In the genomic region with DNA sequence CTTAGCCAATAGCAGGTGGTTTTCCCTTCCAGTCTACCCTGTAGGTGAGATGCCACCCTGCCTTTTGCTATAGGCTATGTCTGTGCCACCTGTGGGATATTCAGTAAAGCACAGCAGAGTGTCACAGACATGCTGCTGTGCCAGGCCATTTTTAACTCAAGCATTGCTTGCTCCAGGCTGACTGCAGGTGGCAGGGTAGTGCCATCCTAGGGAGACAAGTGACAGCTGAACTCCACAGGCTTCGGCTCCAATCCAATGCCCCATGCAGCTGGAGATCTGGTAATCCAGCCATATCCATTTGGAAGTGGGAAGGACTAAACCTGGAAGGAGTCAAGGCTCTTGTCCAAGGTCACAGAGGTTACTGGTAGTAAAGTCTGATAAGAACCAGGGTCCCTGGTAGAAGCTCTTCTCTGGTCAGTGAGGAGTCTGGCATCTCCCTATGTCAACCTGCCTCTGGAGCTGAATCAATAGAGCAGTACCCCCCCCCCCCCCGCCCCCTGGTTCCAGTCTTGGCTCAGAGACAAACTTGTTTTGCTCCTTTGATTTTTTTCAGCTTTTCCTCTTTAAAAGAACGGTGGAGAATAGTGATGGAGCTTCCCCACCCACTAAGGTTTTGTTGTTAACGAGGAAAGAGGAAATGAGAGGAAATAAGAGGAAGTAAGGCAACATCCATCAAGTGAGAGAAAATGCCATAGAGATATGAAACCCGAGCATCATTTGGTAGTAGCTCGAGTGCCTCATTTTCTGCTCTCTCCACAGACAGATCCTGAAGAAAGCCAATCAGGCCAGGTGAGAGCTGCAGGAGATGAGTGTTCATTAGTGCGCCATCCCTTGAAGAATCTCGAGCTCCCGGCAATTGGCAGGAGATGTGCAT, we compare ENCODE assay signal across 9 mouse cellular contexts.
DNase-seq lines count a peak whose midpoint lies in the region; ATAC-seq and TF ChIP-seq lines count a peak whose summit lies in the region.
"Had no signal": no experiment of that assay in that cellular context is flagged by ENCODE, and none has a peak within 500 bp of the region (broad histone marks: within the 10 kb centered on the region; RNA-seq: fewer than 3 reads in every experiment).

No protein-coding gene starts in this region.

- no peak overlapping the region for H3K9ac ChIP-seq in forebrain, embryonic 15.5 days (replicated peaks)
- H3K9ac ChIP-seq in hindbrain, postnatal 0 days (replicated peaks; ENCODE audit: low read length) = no peak overlapping the region
- H3K9ac ChIP-seq: lung, embryonic 15.5 days had no signal

- DNase-seq in ovary, postnatal 36 days (ENCODE audit: low spot score) = peak; percentile 24
- no peak for DNase-seq in ovary, adult 18-20 months (ENCODE audit: low spot score)
- DNase-seq in hindbrain, postnatal 0 days (ENCODE audit: low spot score) = peak; percentile 90
- peak; percentile 18 to 23 for DNase-seq in left cerebral cortex, adult 8-10 months (ENCODE audit: low spot score in 2 of 2)
- DNase-seq in retina, embryonic 14.5 days (ENCODE audit: low spot score) = peak; percentile 67
- DNase-seq in yolk sac, embryonic 10.5 days (ENCODE audit: low spot score) = no peak

- no peak overlapping the region for H3K27ac ChIP-seq in bone marrow, adult 2 months (ENCODE audit: control insufficient read depth, insufficient read depth, low read depth, low read length, poor library complexity)
- no peak overlapping the region for H3K27ac ChIP-seq in forebrain, embryonic 15.5 days (replicated peaks)
- H3K27ac ChIP-seq in hindbrain, postnatal 0 days = no peak overlapping the region
- H3K27ac ChIP-seq: lung, embryonic 15.5 days had no signal

- no peak overlapping the region for H3K4me2 ChIP-seq in forebrain, embryonic 15.5 days (replicated peaks)
- no peak overlapping the region for H3K4me2 ChIP-seq in hindbrain, postnatal 0 days (ENCODE audit: low read depth, low read length)
- H3K4me2 ChIP-seq: lung, embryonic 15.5 days had no signal

- WGBS in bone marrow, adult 2 months = 29% methylated on average over 9 of the region's 9 CpGs
- 59% methylated on average over 9 of the region's 9 CpGs for WGBS in forebrain, embryonic 15.5 days
- 46% methylated on average over 9 of the region's 9 CpGs for WGBS in hindbrain, postnatal 0 days

- H3K36me3 ChIP-seq in forebrain, embryonic 15.5 days = no peaks in the 10 kb centered on the region
- H3K36me3 ChIP-seq in hindbrain, postnatal 0 days (ENCODE audit: insufficient read depth, low read length) = no peaks in the 10 kb centered on the region
- H3K36me3 ChIP-seq: lung, embryonic 15.5 days had no signal

- TF ChIP-seq POLR2A in bone marrow, adult 2 months (IDR thresholded peaks at IDR 0.05; ENCODE audit: borderline replicate concordance, control insufficient read depth, low read depth, low read length) = no peak

- no peaks in the 10 kb centered on the region for H3K9me3 ChIP-seq in forebrain, embryonic 15.5 days
- H3K9me3 ChIP-seq in hindbrain, postnatal 0 days (ENCODE audit: low read length) = no peaks in the 10 kb centered on the region
- H3K9me3 ChIP-seq: lung, embryonic 15.5 days had no signal

- ATAC-seq in forebrain, embryonic 15.5 days (replicated peaks) = peak; percentile 82
- ATAC-seq in hindbrain, postnatal 0 days = peak; percentile 84

- peaks cover 3% of the 10 kb centered on the region; the same call in 1 of the 2 replicates for H3K27me3 ChIP-seq in forebrain, embryonic 15.5 days
- no peaks in the 10 kb centered on the region for H3K27me3 ChIP-seq in hindbrain, postnatal 0 days (ENCODE audit: insufficient read depth, low read length)
- H3K27me3 ChIP-seq: lung, embryonic 15.5 days had no signal

- no peak overlapping the region for H3K4me3 ChIP-seq in bone marrow, adult 2 months (replicated peaks; ENCODE audit: control insufficient read depth, low read depth, low read length)
- H3K4me3 ChIP-seq in forebrain, embryonic 15.5 days = no peak overlapping the region
- H3K4me3 ChIP-seq in hindbrain, postnatal 0 days (ENCODE audit: low read length) = no peak overlapping the region
- H3K4me3 ChIP-seq: lung, embryonic 15.5 days had no signal

- peak; percentile 45 for TF ChIP-seq CTCF in bone marrow, adult 2 months (IDR thresholded peaks at IDR 0.05; ENCODE audit: control insufficient read depth, insufficient read depth, low read length)
- TF ChIP-seq CTCF in hindbrain, postnatal 0 days (IDR thresholded peaks at IDR 0.05; ENCODE audit: low read depth) = peak; percentile 90

- no peaks in the 10 kb centered on the region; the same call in 1 of the 2 replicates for H3K4me1 ChIP-seq in bone marrow, adult 2 months (ENCODE audit: control insufficient read depth, insufficient read depth, low read length)
- H3K4me1 ChIP-seq in forebrain, embryonic 15.5 days = 0 out of 2 replicates have a peak, but pooled peaks cover 5% of the 10 kb centered on the region
- peaks cover 3% of the 10 kb centered on the region; the same call in 1 of the 2 replicates for H3K4me1 ChIP-seq in hindbrain, postnatal 0 days (ENCODE audit: insufficient read depth, low read length)
- H3K4me1 ChIP-seq: lung, embryonic 15.5 days had no signal

Comparison
In these comparisons a context has a peak if more than half of its experiments do, and no peak if none do; other contexts are left out.
1. DNase-seq: peak in ovary, postnatal 36 days (single experiment), hindbrain, postnatal 0 days (single experiment), left cerebral cortex, adult 8-10 months (2 of 2) and retina, embryonic 14.5 days (single experiment); none in ovary, adult 18-20 months (single experiment) and yolk sac, embryonic 10.5 days (single experiment).